ENCODE assay signal across 8 mouse cellular contexts in genomic region chr3:97767771-97768762, GRCm38 (mm10).
DNase-seq lines count a peak whose midpoint lies in the region; ATAC-seq lines count a peak whose summit lies in the region.

No protein-coding gene starts in this region.

- peak; percentile 98 for ATAC-seq in hindbrain, embryonic 11.5 days (ENCODE audit: low FRiP score)

- H3K4me3 ChIP-seq in hindbrain, embryonic 11.5 days (ENCODE audit: low read depth, low read length) = peak overlapping the region; percentile 58

- DNase-seq in MN1 (ENCODE audit: low spot score) = peak; percentile 96
- peak; percentile 96 for DNase-seq in cerebellum, adult 9-11 months
- peak; percentile 90 to 94 for DNase-seq in frontal cortex, adult 2 months (ENCODE audit: extremely low spot score in 1 of 2, low spot score in 1 of 2)
- peak; percentile 94 for DNase-seq in hindbrain, embryonic 11.5 days (ENCODE audit: low spot score)
- peak; percentile 88 to 93 for DNase-seq in layer of hippocampus, postnatal 10 days (ENCODE audit: low spot score in 2 of 2)
- peak; percentile 95 for DNase-seq in lung, postnatal 10 days
- DNase-seq in ovary, postnatal 36 days (ENCODE audit: low spot score) = peak; percentile 92
- DNase-seq in thymus, postnatal 25 days = peak; percentile 90

- 3% methylated on average over 43 of the region's 47 CpGs for WGBS in hindbrain, embryonic 11.5 days

- H3K36me3 ChIP-seq in hindbrain, embryonic 11.5 days (ENCODE audit: control insufficient read depth, insufficient read depth, low read length) = no peaks in the 10 kb centered on the region

- H3K9me3 ChIP-seq in hindbrain, embryonic 11.5 days (ENCODE audit: control insufficient read depth, low read length) = no peaks in the 10 kb centered on the region

- H3K9ac ChIP-seq in hindbrain, embryonic 11.5 days (ENCODE audit: low read depth, low read length) = peak overlapping the region; percentile 64

- H3K4me2 ChIP-seq in hindbrain, embryonic 11.5 days (replicated peaks; ENCODE audit: low read depth, low read length) = peak overlapping the region; percentile 72

- H3K27me3 ChIP-seq in hindbrain, embryonic 11.5 days (ENCODE audit: control insufficient read depth, insufficient read depth, low read length) = no peaks in the 10 kb centered on the region

- peaks cover 4% of the 10 kb centered on the region; the same call in 1 of the 2 replicates for H3K4me1 ChIP-seq in hindbrain, embryonic 11.5 days (replicated peaks; ENCODE audit: control insufficient read depth, insufficient read depth, low read length)

- peak overlapping the region; percentile 81 for H3K27ac ChIP-seq in hindbrain, embryonic 11.5 days (ENCODE audit: low read depth, low read length)

Comparison
In these comparisons a context has a peak if more than half of its experiments do, and no peak if none do; other contexts are left out.
1. Peak in every context shown above with its lines: DNase-seq, ATAC-seq, H3K4me3 ChIP-seq and H3K27ac ChIP-seq.